Mouse (Mus musculus): ENCODE results near the gene Chst1. TPM values are rescaled to one million over a fixed set of nuclear protein-coding genes. Genes with fewer than 3 reads are reported as not detected.

The Chst1 gene
- polyA plus RNA-seq (2017; shearing (Covaris generic)), result 1 to 10 TPM in 1 of 2 experiments, under 1 TPM in 1; 0.42 to 3.4 TPM

DNA sequence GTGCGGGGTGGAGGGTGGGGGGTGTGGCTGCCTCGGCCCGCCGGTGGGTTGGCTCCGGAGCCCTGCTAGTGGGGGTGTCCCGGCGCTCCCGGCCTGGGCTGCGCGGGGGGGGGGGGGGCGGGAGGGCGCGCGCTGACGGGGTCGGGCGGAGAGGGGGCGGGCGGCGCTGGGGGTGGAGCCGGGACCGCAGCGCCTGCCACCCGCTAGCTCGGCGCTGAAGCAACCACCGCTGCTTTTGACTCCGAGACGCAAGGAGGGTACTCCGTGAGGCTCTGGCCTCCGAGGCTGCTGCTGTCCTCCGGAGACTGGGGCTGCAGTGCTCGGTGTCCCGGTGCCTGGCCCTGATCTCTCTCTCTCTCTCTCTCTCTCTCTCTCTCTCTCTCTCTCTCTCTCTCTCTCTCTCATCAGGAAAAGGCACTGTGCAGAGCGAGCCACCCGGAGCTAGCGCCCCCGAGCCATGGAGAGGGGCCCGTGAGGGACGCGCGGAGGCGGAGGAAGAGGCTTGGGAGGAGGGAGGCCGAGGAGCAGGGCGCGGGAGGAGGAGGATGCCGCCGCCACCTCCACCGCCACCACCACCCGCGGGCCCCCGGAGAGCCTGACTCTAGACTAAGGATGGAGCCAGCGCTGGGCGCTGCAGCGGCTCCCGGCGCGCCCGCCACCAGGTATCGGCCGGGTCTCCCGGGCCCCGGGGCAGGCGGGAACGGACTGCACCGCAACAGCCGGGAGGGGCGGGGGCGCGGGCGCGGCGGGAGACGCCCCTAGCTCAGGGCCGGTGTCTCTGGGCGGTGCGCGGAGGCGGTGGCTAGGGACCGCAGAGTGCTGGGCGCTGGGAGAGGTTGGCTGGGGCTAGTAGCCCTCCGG lies at the start of gene Chst1:
Gene Chst1 (plus strand): TSS at position 221 of the 861 bp plus-strand sequence.

Other genes starting within 250 kb of the Chst1 start
- 10 to 100 TPM; 47.2 to 51.1 TPM for gene Pex16, start 225.0 kb upstream of the Chst1 start, polyA plus RNA-seq (2017; shearing (Covaris generic))
- gene Large2, start 224.8 kb upstream of the Chst1 start, polyA plus RNA-seq (2017; shearing (Covaris generic)), result 1 to 10 TPM in 1 of 2 experiments, under 1 TPM in 1; 0.47 to 1.7 TPM
- gene 1700029I15Rik, start 217.2 kb upstream of the Chst1 start, polyA plus RNA-seq (2017; shearing (Covaris generic)), result 1 to 10 TPM; 7.4 to 8.3 TPM
- gene Mapk8ip1, start 198.4 kb upstream of the Chst1 start, polyA plus RNA-seq (2017; shearing (Covaris generic)), result 1 to 10 TPM; 2.6 to 4.9 TPM
- 10 to 100 TPM; 20.0 to 24.9 TPM for gene Cry2, start 165.7 kb upstream of the Chst1 start, polyA plus RNA-seq (2017; shearing (Covaris generic))
- gene Slc35c1, start 139.2 kb upstream of the Chst1 start, polyA plus RNA-seq (2017; shearing (Covaris generic)), result 10 to 100 TPM; 58.0 to 97.5 TPM

Measured in inflammation-experienced regulatory T-cells (primary cell).